Mouse (Mus musculus): ENCODE data around the gene Rtkn2. TPM values are rescaled to one million over a fixed set of nuclear protein-coding genes. Genes with fewer than 3 reads are reported as not detected.
A peak's percentile ranks its signal among the peaks of the same experiment; 100 is the strongest.

Rtkn2 gene
- total RNA-seq (2021): 0.89 and 1.2 TPM in 2 replicates
- long read RNA-seq, experiment 1: 0 reads
- long read RNA-seq, experiment 2, partial matches to known transcripts: 0 of 1 reads
- long read RNA-seq, experiment 2, other reads (novel, unspliced or antisense): 0 of 1 reads

GRCm38 (mm10) chr10:67979401-67980157 is at the start of gene Rtkn2:
TSS of gene Rtkn2 (plus strand) at chr10:67979570.
- DNase-seq: peak; percentile 94

- DNase-seq: no peak
These were observed 48.0 kb upstream of the Rtkn2 start for GRCm38 (mm10) chr10:67931328-67931727.

- no peak for DNase-seq
These were observed 46.6 kb upstream of the Rtkn2 start for GRCm38 (mm10) chr10:67932780-67933179.

GRCm38 (mm10) chr10:67936944-67937343 is 42.4 kb upstream of the Rtkn2 start:
- DNase-seq: no peak

- DNase-seq: no peak
These were observed 41.6 kb upstream of the Rtkn2 start for GRCm38 (mm10) chr10:67937775-67938174.

GRCm38 (mm10) chr10:67939546-67939945 is 39.8 kb upstream of the Rtkn2 start:
- no peak for DNase-seq

GRCm38 (mm10) chr10:67943513-67943912 is 35.9 kb upstream of the Rtkn2 start:
- DNase-seq: no peak

GRCm38 (mm10) chr10:67950059-67950748 is 29.2 kb upstream of the Rtkn2 start:
- no peak for DNase-seq

- no peak for DNase-seq
These were observed 27.7 kb upstream of the Rtkn2 start for GRCm38 (mm10) chr10:67951690-67952089.

- DNase-seq: no peak
These were observed 23.4 kb upstream of the Rtkn2 start for GRCm38 (mm10) chr10:67955982-67956381.

- DNase-seq: no peak
These were observed 19.4 kb upstream of the Rtkn2 start for GRCm38 (mm10) chr10:67959982-67960381.

- no peak for DNase-seq
These were observed 16.9 kb upstream of the Rtkn2 start for GRCm38 (mm10) chr10:67962496-67962895.

- no peak for DNase-seq
These were observed 15.3 kb upstream of the Rtkn2 start for GRCm38 (mm10) chr10:67964060-67964459.

GRCm38 (mm10) chr10:67965251-67965986 is 14.0 kb upstream of the Rtkn2 start:
- no peak for DNase-seq

GRCm38 (mm10) chr10:67966102-67966501 is 13.3 kb upstream of the Rtkn2 start:
- no peak for DNase-seq

GRCm38 (mm10) chr10:67966983-67967382 is 12.4 kb upstream of the Rtkn2 start:
- DNase-seq: no peak

GRCm38 (mm10) chr10:67971166-67971796 is 8.1 kb upstream of the Rtkn2 start:
- DNase-seq: no peak

GRCm38 (mm10) chr10:67977271-67977670 is 2.1 kb upstream of the Rtkn2 start:
- no peak for DNase-seq

GRCm38 (mm10) chr10:67983776-67984175 is 4.4 kb downstream of the Rtkn2 start:
- DNase-seq: no peak

GRCm38 (mm10) chr10:67984271-67984943 is 5.0 kb downstream of the Rtkn2 start:
- peak; percentile 76 for DNase-seq

- no peak for DNase-seq
These were observed 5.7 kb downstream of the Rtkn2 start for GRCm38 (mm10) chr10:67985100-67985499.

GRCm38 (mm10) chr10:67995356-67995755 is 16.0 kb downstream of the Rtkn2 start:
- no peak for DNase-seq
